Mouse (Mus musculus) left cerebral cortex, postnatal 25 days (tissue): Measurements from ENCODE around the gene Slc25a19. TPM values are rescaled to one million over a fixed set of nuclear protein-coding genes. Genes with fewer than 3 reads are reported as not detected.

Source experiments
- DNase-seq, 2 experiments: peaks; one replicate each; pipeline ENCODE4 v3.0.0; 2022; ENCODE audit warnings: low spot score in 2 of 2, mixed read lengths in 1 of 2
- intact Hi-C: fragments of 180-260 bp; cut with DNase I; formaldehyde crosslinking; loops from one replicate; pipeline ENCODE4 v1.15.1; 2025
- total RNA-seq, 2 experiments: library from RNA; stranded (reverse); gene quantifications; 2 replicates each; pipeline ENCODE4 v1.2.3; 2021

The Slc25a19 gene
- total RNA-seq, 2 experiments from 2014 or later: 54.3 to 59.3 TPM

GRCm38 (mm10) chr11:115643265-115643664 is 15.2 kb upstream of the Slc25a19 start:
- intact Hi-C loops: no loop called here
- no peak for DNase-seq

- DNase-seq: no peak
- intact Hi-C loops: no loop called here
Observed at GRCm38 (mm10) chr11:115642705-115643104, 14.6 kb upstream of the Slc25a19 start.

- intact Hi-C loops: no loop called here
- no peak for DNase-seq
Observed at GRCm38 (mm10) chr11:115641664-115642036, 13.6 kb upstream of the Slc25a19 start.

- intact Hi-C loops: no loop called here
- DNase-seq: peak in 1 of 2 experiments; percentile 52
Observed at GRCm38 (mm10) chr11:115640978-115641663, 13.0 kb upstream of the Slc25a19 start.

- intact Hi-C loops: no loop called here
- DNase-seq: no peak
Observed at GRCm38 (mm10) chr11:115640311-115640828, 12.3 kb upstream of the Slc25a19 start.

GRCm38 (mm10) chr11:115639540-115639939 is 11.4 kb upstream of the Slc25a19 start:
- DNase-seq: no peak
- intact Hi-C loops: no loop called here

- intact Hi-C loops: no loop called here
- no peak for DNase-seq
Observed at GRCm38 (mm10) chr11:115638498-115639409, 10.7 kb upstream of the Slc25a19 start.

GRCm38 (mm10) chr11:115636960-115637359 is 8.9 kb upstream of the Slc25a19 start:
- intact Hi-C loops: no loop called here

GRCm38 (mm10) chr11:115635484-115635883 is 7.4 kb upstream of the Slc25a19 start:
- intact Hi-C loops: no loop called here
- DNase-seq: no peak

More at GRCm38 (mm10) chr11:115636960-115637359, 8.9 kb upstream of the Slc25a19 start:
- DNase-seq: no peak

GRCm38 (mm10) chr11:115635041-115635440 is 6.9 kb upstream of the Slc25a19 start:
- no peak for DNase-seq
- intact Hi-C loops: no loop called here

GRCm38 (mm10) chr11:115634109-115634508 is 6.0 kb upstream of the Slc25a19 start:
- intact Hi-C loops: loop anchor here (5.0 kb wide), 1 partner anchor 178 kb away; the partner anchor contains the start of genes Caskin2 and Tsen54
- DNase-seq: no peak

GRCm38 (mm10) chr11:115632862-115633261 is 4.8 kb upstream of the Slc25a19 start:
- intact Hi-C loops: loop anchor here (5.0 kb wide), 1 partner anchor 179 kb away; the partner anchor contains the start of genes Caskin2 and Tsen54

GRCm38 (mm10) chr11:115632247-115632646 is 4.2 kb upstream of the Slc25a19 start:
- intact Hi-C loops: loop anchor here (5.0 kb wide), 1 partner anchor 180 kb away; the partner anchor contains the start of genes Caskin2 and Tsen54
- no peak for DNase-seq

More at GRCm38 (mm10) chr11:115632862-115633261, 4.8 kb upstream of the Slc25a19 start:
- DNase-seq: no peak

- intact Hi-C loops: loop anchor here (5.0 kb wide), 1 partner anchor 181 kb away; the partner anchor contains the start of genes Caskin2 and Tsen54
- peak in 1 of 2 experiments; percentile 32 for DNase-seq
Observed at GRCm38 (mm10) chr11:115631505-115631890, 3.4 kb upstream of the Slc25a19 start.

GRCm38 (mm10) chr11:115630532-115631504 is 2.7 kb upstream of the Slc25a19 start:
- intact Hi-C loops: loop anchor here (5.0 kb wide), 1 partner anchor 181 kb away; the partner anchor contains the start of genes Caskin2 and Tsen54
- DNase-seq: peak in 1 of 2 experiments; percentile 42

GRCm38 (mm10) chr11:115629734-115630531 is 1.8 kb upstream of the Slc25a19 start:
- intact Hi-C loops: loop anchor here (5.0 kb wide), 1 partner anchor 182 kb away; the partner anchor contains the start of genes Caskin2 and Tsen54

GRCm38 (mm10) chr11:115628465-115629101 is 488 bp upstream of the Slc25a19 start:
- no peak for DNase-seq
- intact Hi-C loops: loop anchor here (1.0 kb wide), 1 partner anchor 81 kb away; no protein-coding TSS in a partner anchor

More at GRCm38 (mm10) chr11:115629734-115630531, 1.8 kb upstream of the Slc25a19 start:
- no peak for DNase-seq
